In genomic region chr8:13793746-13794101, GRCm38 (mm10) we compare ENCODE assay signal across 29 mouse cellular contexts. TPM values are rescaled to one million over a fixed set of nuclear protein-coding genes. Genes with fewer than 3 reads are reported as not detected.
DNase-seq lines count a peak whose midpoint lies in the region; ATAC-seq lines count a peak whose summit lies in the region.
"Had no signal": no experiment of that assay in that cellular context is flagged by ENCODE, and none has a peak within 500 bp of the region (broad histone marks: within the 10 kb centered on the region; RNA-seq: fewer than 3 reads in every experiment).

No protein-coding gene starts in this region.

- peak; percentile 73 for ATAC-seq in intestine, embryonic 16.5 days
- ATAC-seq in midbrain, embryonic 11.5 days (ENCODE audit: low FRiP score) = no peak
- ATAC-seq: CD4-positive, CD25-positive, alpha-beta regulatory T cell, adult 4 months; forebrain, embryonic 13.5 days; forebrain, embryonic 16.5 days; hindbrain, embryonic 16.5 days had no signal

- no peaks in the 10 kb centered on the region for H3K9me3 ChIP-seq in intestine, embryonic 16.5 days (ENCODE audit: control insufficient read depth, low read length)
- H3K9me3 ChIP-seq in midbrain, embryonic 11.5 days (ENCODE audit: control insufficient read depth, low read length) = no peaks in the 10 kb centered on the region
- H3K9me3 ChIP-seq: forebrain, embryonic 10.5 days; forebrain, embryonic 13.5 days; heart, embryonic 12.5 days; heart, embryonic 15.5 days; hindbrain, embryonic 10.5 days; hindbrain, embryonic 13.5 days had no signal

- DNase-seq in kidney, adult 18-20 months = peak; percentile 13
- no peak for DNase-seq in kidney, adult 9 months
- peak; percentile 36 for DNase-seq in testis, postnatal 10 days (ENCODE audit: low spot score)
- DNase-seq in testis, postnatal 14 days (ENCODE audit: low spot score) = no peak
- DNase-seq in midbrain, embryonic 11.5 days (ENCODE audit: low spot score, missing footprints) = no peak
- DNase-seq: adrenal gland, adult 2 months; adrenal gland, postnatal 14 days; cerebellum, adult 11 months; cerebellum, adult 8-10 months; cerebellum, postnatal 10 days; cerebellum, postnatal 36 days; gastrocnemius, postnatal 14 days; heart, adult 18-20 months; heart, postnatal 10 days; heart, postnatal 36 days had no signal

- H3K27ac ChIP-seq in intestine, embryonic 16.5 days (ENCODE audit: low read length) = no peak overlapping the region
- H3K27ac ChIP-seq in midbrain, embryonic 11.5 days (ENCODE audit: low read depth, low read length) = no peak overlapping the region
- H3K27ac ChIP-seq: forebrain, embryonic 10.5 days; forebrain, embryonic 13.5 days; heart, embryonic 15.5 days; hindbrain, embryonic 10.5 days; hindbrain, embryonic 13.5 days had no signal

- H3K36me3 ChIP-seq in intestine, embryonic 16.5 days (ENCODE audit: control insufficient read depth, insufficient read depth, low read length) = peaks cover 11% of the 10 kb centered on the region; the same call in 1 of the 2 replicates
- H3K36me3 ChIP-seq in midbrain, embryonic 11.5 days (ENCODE audit: control insufficient read depth, insufficient read depth, low read length) = peaks cover 13% of the 10 kb centered on the region; the same call in 1 of the 2 replicates

- no peak overlapping the region for H3K4me3 ChIP-seq in intestine, embryonic 16.5 days (ENCODE audit: low read length)
- no peak overlapping the region for H3K4me3 ChIP-seq in midbrain, embryonic 11.5 days (ENCODE audit: low read depth, low read length)
- H3K4me3 ChIP-seq: forebrain, embryonic 10.5 days; forebrain, embryonic 13.5 days; heart, embryonic 12.5 days; heart, embryonic 15.5 days; hindbrain, embryonic 10.5 days; hindbrain, embryonic 13.5 days had no signal

- 0 out of 2 replicates have a peak overlapping the region, but pooled peaks have one; percentile 16 for H3K4me2 ChIP-seq in intestine, embryonic 16.5 days (ENCODE audit: low read depth, low read length)
- H3K4me2 ChIP-seq in midbrain, embryonic 11.5 days = no peak overlapping the region
- H3K4me2 ChIP-seq: forebrain, embryonic 13.5 days; heart, embryonic 12.5 days; heart, embryonic 15.5 days; hindbrain, embryonic 13.5 days had no signal

- 67% methylated on average over 11 of the region's 11 CpGs for WGBS in intestine, embryonic 16.5 days
- 94% methylated on average over 11 of the region's 11 CpGs for WGBS in midbrain, embryonic 11.5 days

- H3K27me3 ChIP-seq in intestine, embryonic 16.5 days (replicated peaks; ENCODE audit: control insufficient read depth, insufficient read depth, low read length) = no peaks in the 10 kb centered on the region
- no peaks in the 10 kb centered on the region for H3K27me3 ChIP-seq in midbrain, embryonic 11.5 days (ENCODE audit: control insufficient read depth, insufficient read depth, low read length)
- H3K27me3 ChIP-seq: forebrain, embryonic 13.5 days; heart, embryonic 12.5 days; heart, embryonic 15.5 days; hindbrain, embryonic 13.5 days had no signal

- no peak overlapping the region for H3K9ac ChIP-seq in intestine, embryonic 16.5 days (ENCODE audit: low read depth, low read length)
- no peak overlapping the region for H3K9ac ChIP-seq in midbrain, embryonic 11.5 days (ENCODE audit: low read length)
- H3K9ac ChIP-seq: forebrain, embryonic 13.5 days; heart, embryonic 12.5 days; heart, embryonic 15.5 days; hindbrain, embryonic 13.5 days had no signal

- H3K4me1 ChIP-seq in intestine, embryonic 16.5 days (ENCODE audit: control insufficient read depth, insufficient read depth, low read length) = peaks cover 3% of the 10 kb centered on the region; the same call in 1 of the 2 replicates
- H3K4me1 ChIP-seq in midbrain, embryonic 11.5 days (ENCODE audit: control insufficient read depth, insufficient read depth, low read length) = no peaks in the 10 kb centered on the region
- H3K4me1 ChIP-seq: forebrain, embryonic 10.5 days; forebrain, embryonic 13.5 days; heart, embryonic 12.5 days; heart, embryonic 15.5 days; hindbrain, embryonic 10.5 days; hindbrain, embryonic 13.5 days had no signal

RNA-seq across cellular contexts. Expression of gene Upf3a, which starts 8.3 kb away (rescaled TPM):
- polyA plus RNA-seq in intestine, embryonic 16.5 days (2015; fragmentation: Nextera tagmentation; extraction: Ambion mirVana) = 30.8 and 32.6 TPM in 2 replicates
- 37.8 and 39.2 TPM in 2 replicates for polyA plus RNA-seq in midbrain, embryonic 11.5 days (2014; fragmentation: Nextera tagmentation; extraction: Ambion mirVana)

RNA-seq across cellular contexts. Expression of gene Cdc16, which starts 36.2 kb away (rescaled TPM):
- polyA plus RNA-seq in intestine, embryonic 16.5 days (2015; fragmentation: Nextera tagmentation; extraction: Ambion mirVana) = 102 and 112 TPM in 2 replicates
- polyA plus RNA-seq in midbrain, embryonic 11.5 days (2014; fragmentation: Nextera tagmentation; extraction: Ambion mirVana) = 250 and 266 TPM in 2 replicates

RNA-seq across cellular contexts. Expression of gene AF366264, which starts 44.5 kb away (rescaled TPM):
- polyA plus RNA-seq in intestine, embryonic 16.5 days (2015; fragmentation: Nextera tagmentation; extraction: Ambion mirVana) = not detected in 2 replicates
- polyA plus RNA-seq in midbrain, embryonic 11.5 days (2014; fragmentation: Nextera tagmentation; extraction: Ambion mirVana) = not detected in 2 replicates
- polyA plus RNA-seq: adrenal gland, adult 2 months; C2C12; CD4-positive, CD25-positive, alpha-beta regulatory T cell, adult 4 months; cortical plate, adult 2 months; embryonic facial prominence, embryonic 11.5 days; embryonic facial prominence, embryonic 14.5 days; forebrain, embryonic 10.5 days; forebrain, embryonic 13.5 days; forebrain, embryonic 16.5 days; heart, embryonic 12.5 days; heart, embryonic 15.5 days; hindbrain, embryonic 10.5 days; hindbrain, embryonic 13.5 days; hindbrain, embryonic 16.5 days had no signal

Comparison
In these comparisons a context has a peak if more than half of its experiments do, and no peak if none do; other contexts are left out.
1. DNase-seq: peak in kidney, adult 18-20 months (single experiment) and testis, postnatal 10 days (single experiment); none in kidney, adult 9 months (single experiment), testis, postnatal 14 days (single experiment) and midbrain, embryonic 11.5 days (single experiment).